In the genomic region with DNA sequence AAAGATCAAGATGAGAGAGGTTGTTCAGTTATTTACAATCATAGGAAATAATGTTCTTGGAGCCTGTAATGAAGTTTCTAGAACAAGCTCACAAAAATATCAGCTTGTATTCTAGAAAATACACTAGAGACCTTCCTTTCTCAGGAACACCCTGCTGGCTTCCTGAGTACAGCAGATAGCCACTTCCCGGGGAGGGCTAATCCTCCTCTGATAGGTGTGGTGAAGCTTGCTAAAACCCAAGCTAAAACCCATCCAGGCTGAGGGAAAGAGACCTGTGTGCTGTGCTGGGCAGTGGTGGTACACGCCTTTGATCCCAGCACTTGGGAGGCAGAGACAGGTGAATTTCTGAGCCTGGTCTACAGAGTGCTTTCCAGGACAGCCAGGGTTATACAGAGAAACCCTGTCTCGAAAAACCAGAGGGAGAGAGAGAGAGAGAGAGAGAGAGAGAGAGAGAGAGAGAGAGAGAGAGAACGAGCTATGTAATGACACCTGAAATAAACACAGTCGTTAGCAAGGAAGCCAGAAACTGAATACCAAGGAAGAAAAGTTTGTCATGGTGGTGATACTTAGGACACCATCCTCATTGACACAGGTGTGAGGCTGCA, we compare ENCODE assay signal across 10 mouse cellular contexts. TPM values are rescaled to one million over a fixed set of nuclear protein-coding genes. Genes with fewer than 3 reads are reported as not detected.
DNase-seq lines count a peak whose midpoint lies in the region; ATAC-seq lines count a peak whose summit lies in the region.
"Had no signal": no experiment of that assay in that cellular context is flagged by ENCODE, and none has a peak within 500 bp of the region (broad histone marks: within the 10 kb centered on the region; RNA-seq: fewer than 3 reads in every experiment).

No protein-coding gene starts in this region.

- no peak overlapping the region for H3K4me2 ChIP-seq in forebrain, embryonic 11.5 days (ENCODE audit: low read depth, low read length, severe bottlenecking)
- H3K4me2 ChIP-seq in midbrain, embryonic 11.5 days, result no peak overlapping the region
- H3K4me2 ChIP-seq: lung, embryonic 15.5 days had no signal

- H3K9me3 ChIP-seq in forebrain, embryonic 10.5 days, result 0 out of 2 replicates have a peak, but pooled peaks cover 4% of the 10 kb centered on the region
- no peaks in the 10 kb centered on the region; the same call in 1 of the 2 replicates for H3K9me3 ChIP-seq in forebrain, embryonic 11.5 days (ENCODE audit: control insufficient read depth, low read length)
- no peaks in the 10 kb centered on the region for H3K9me3 ChIP-seq in midbrain, embryonic 10.5 days (replicated peaks)
- H3K9me3 ChIP-seq in midbrain, embryonic 11.5 days (ENCODE audit: control insufficient read depth, low read length), result no peaks in the 10 kb centered on the region
- H3K9me3 ChIP-seq: lung, embryonic 15.5 days had no signal

- DNase-seq in forebrain, embryonic 10.5 days (ENCODE audit: extremely low spot score, low spot score), result no peak
- DNase-seq in forebrain, embryonic 11.5 days (ENCODE audit: low spot score), result no peak
- DNase-seq in midbrain, embryonic 10.5 days (ENCODE audit: low spot score), result no peak
- no peak for DNase-seq in midbrain, embryonic 11.5 days (ENCODE audit: low spot score, missing footprints)
- peak; percentile 73 for DNase-seq in heart, adult 8-10 months (ENCODE audit: low spot score)
- DNase-seq in lung, postnatal 36 days, result peak; percentile 65
- DNase-seq in frontal cortex, postnatal 14 days (ENCODE audit: low spot score in 2 of 2), result no peak
- no peak for DNase-seq in kidney, postnatal 4 days
- DNase-seq: kidney, adult 11 months had no signal

- H3K27ac ChIP-seq in forebrain, embryonic 10.5 days, result peak overlapping the region; percentile 35; the same call in 1 of the 2 replicates
- no peak overlapping the region for H3K27ac ChIP-seq in forebrain, embryonic 11.5 days (ENCODE audit: low read depth, low read length)
- peak overlapping the region; percentile 6; the same call in 1 of the 2 replicates for H3K27ac ChIP-seq in midbrain, embryonic 10.5 days (replicated peaks)
- H3K27ac ChIP-seq in midbrain, embryonic 11.5 days (ENCODE audit: low read depth, low read length), result no peak overlapping the region
- H3K27ac ChIP-seq: lung, embryonic 15.5 days had no signal

- H3K36me3 ChIP-seq in forebrain, embryonic 10.5 days (replicated peaks), result 0 out of 2 replicates have a peak, but pooled peaks cover 2% of the 10 kb centered on the region
- H3K36me3 ChIP-seq in forebrain, embryonic 11.5 days (ENCODE audit: control insufficient read depth, insufficient read depth, low read length), result no peaks in the 10 kb centered on the region
- no peaks in the 10 kb centered on the region for H3K36me3 ChIP-seq in midbrain, embryonic 10.5 days
- no peaks in the 10 kb centered on the region for H3K36me3 ChIP-seq in midbrain, embryonic 11.5 days (ENCODE audit: control insufficient read depth, insufficient read depth, low read length)
- H3K36me3 ChIP-seq: lung, embryonic 15.5 days had no signal

- H3K27me3 ChIP-seq in forebrain, embryonic 10.5 days (ENCODE audit: poor library complexity, severe bottlenecking), result no peaks in the 10 kb centered on the region
- no peaks in the 10 kb centered on the region for H3K27me3 ChIP-seq in forebrain, embryonic 11.5 days (ENCODE audit: control insufficient read depth, insufficient read depth, low read length)
- H3K27me3 ChIP-seq in midbrain, embryonic 10.5 days (ENCODE audit: low read depth, poor library complexity, severe bottlenecking), result no peaks in the 10 kb centered on the region
- no peaks in the 10 kb centered on the region for H3K27me3 ChIP-seq in midbrain, embryonic 11.5 days (ENCODE audit: control insufficient read depth, insufficient read depth, low read length)
- H3K27me3 ChIP-seq: lung, embryonic 15.5 days had no signal

- WGBS in forebrain, embryonic 10.5 days, result 59% methylated on average over 5 of the region's 5 CpGs
- 63% methylated on average over 5 of the region's 5 CpGs for WGBS in forebrain, embryonic 11.5 days
- WGBS in midbrain, embryonic 10.5 days, result 68% methylated on average over 5 of the region's 5 CpGs
- 67% methylated on average over 5 of the region's 5 CpGs for WGBS in midbrain, embryonic 11.5 days

- no peak for ATAC-seq in forebrain, embryonic 11.5 days (replicated peaks; ENCODE audit: low FRiP score)
- ATAC-seq in midbrain, embryonic 11.5 days (ENCODE audit: low FRiP score), result no peak

- H3K4me3 ChIP-seq in forebrain, embryonic 10.5 days, result no peak overlapping the region
- no peak overlapping the region for H3K4me3 ChIP-seq in forebrain, embryonic 11.5 days (ENCODE audit: low read depth, low read length)
- H3K4me3 ChIP-seq in midbrain, embryonic 10.5 days, result no peak overlapping the region
- H3K4me3 ChIP-seq in midbrain, embryonic 11.5 days (ENCODE audit: low read depth, low read length), result no peak overlapping the region
- H3K4me3 ChIP-seq: lung, embryonic 15.5 days had no signal

- no peak overlapping the region for H3K9ac ChIP-seq in forebrain, embryonic 11.5 days (ENCODE audit: low read length)
- H3K9ac ChIP-seq in midbrain, embryonic 11.5 days (ENCODE audit: low read length), result no peak overlapping the region; the same call in 1 of the 2 replicates
- H3K9ac ChIP-seq: lung, embryonic 15.5 days had no signal

- H3K4me1 ChIP-seq in forebrain, embryonic 10.5 days, result peaks cover 38% of the 10 kb centered on the region
- peaks cover 8% of the 10 kb centered on the region for H3K4me1 ChIP-seq in forebrain, embryonic 11.5 days (replicated peaks; ENCODE audit: control insufficient read depth, insufficient read depth, low read length)
- peaks cover 27% of the 10 kb centered on the region for H3K4me1 ChIP-seq in midbrain, embryonic 10.5 days
- peaks cover 11% of the 10 kb centered on the region; the same call in 1 of the 2 replicates for H3K4me1 ChIP-seq in midbrain, embryonic 11.5 days (ENCODE audit: control insufficient read depth, insufficient read depth, low read length)

RNA-seq across cellular contexts. Expression of gene Pitpnc1, which starts 48.6 kb away (rescaled TPM):
- 26.8 and 32.0 TPM in 2 replicates for polyA plus RNA-seq in forebrain, embryonic 10.5 days (2016; fragmentation: Nextera tagmentation; extraction: Ambion mirVana)
- polyA plus RNA-seq in forebrain, embryonic 11.5 days (2014; fragmentation: Nextera tagmentation; extraction: Ambion mirVana), result 34.2 and 35.7 TPM in 2 replicates
- 20.4 and 26.1 TPM in 2 replicates for polyA plus RNA-seq in midbrain, embryonic 10.5 days (2016; fragmentation: Nextera tagmentation; extraction: Ambion mirVana)
- 29.9 and 32.1 TPM in 2 replicates for polyA plus RNA-seq in midbrain, embryonic 11.5 days (2014; fragmentation: Nextera tagmentation; extraction: Ambion mirVana)
- 10 to 100 TPM; 69.0 to 82.6 (median 74.0) TPM for total RNA-seq in heart, adult 8-10 months (2022)

RNA-seq across cellular contexts. Expression of gene Psmd12, which starts 57.4 kb away (rescaled TPM):
- 231 and 246 TPM in 2 replicates for polyA plus RNA-seq in forebrain, embryonic 10.5 days (2016; fragmentation: Nextera tagmentation; extraction: Ambion mirVana)
- polyA plus RNA-seq in forebrain, embryonic 11.5 days (2014; fragmentation: Nextera tagmentation; extraction: Ambion mirVana), result 213 and 218 TPM in 2 replicates
- 221 and 237 TPM in 2 replicates for polyA plus RNA-seq in midbrain, embryonic 10.5 days (2016; fragmentation: Nextera tagmentation; extraction: Ambion mirVana)
- 232 and 254 TPM in 2 replicates for polyA plus RNA-seq in midbrain, embryonic 11.5 days (2014; fragmentation: Nextera tagmentation; extraction: Ambion mirVana)
- 100 to 1,000 TPM in 1 of 4 experiments, 10 to 100 TPM in 3; 88.4 to 102 (median 91.0) TPM for total RNA-seq in heart, adult 8-10 months (2022)

Comparison
In these comparisons a context has a peak if more than half of its experiments do, and no peak if none do; other contexts are left out.
1. H3K27ac ChIP-seq: peak in forebrain, embryonic 10.5 days (single experiment) and midbrain, embryonic 10.5 days (single experiment); none in forebrain, embryonic 11.5 days (single experiment) and midbrain, embryonic 11.5 days (single experiment).
2. DNase-seq: peak in heart, adult 8-10 months (single experiment) and lung, postnatal 36 days (single experiment); none in forebrain, embryonic 10.5 days (single experiment), forebrain, embryonic 11.5 days (single experiment), midbrain, embryonic 10.5 days (single experiment), midbrain, embryonic 11.5 days (single experiment), frontal cortex, postnatal 14 days (0 of 2) and kidney, postnatal 4 days (0 of 2).